Mouse (Mus musculus) MEL (cell line): ENCODE data around the gene Tnfaip3.

ENCODE experiments used
- CTCF ChIP-seq, 3 experiments: IDR thresholded peaks in 2 of 3; conservative IDR thresholded peaks in 1 of 3; 2 replicates each; pipeline ENCODE4 v1.5.1; 2011 to 2012; ENCODE audit warnings: low read length in 3 of 3, low read depth in 2 of 3, mild to moderate bottlenecking in 2 of 3, improper control_type of control experiment in 1 of 3, inconsistent platforms in 1 of 3, mixed read lengths in 1 of 3, moderate library complexity in 1 of 3; ENCODE audit not compliant: control insufficient read depth in 1 of 3, insufficient read depth in 1 of 3, poor library complexity in 1 of 3, severe bottlenecking in 1 of 3
- MAFK ChIP-seq: IDR thresholded peaks from 2 replicates; pipeline ENCODE4 v1.6.1; 2011; ENCODE audit warnings: low read depth, mild to moderate bottlenecking, low read length, improper control_type of control experiment, borderline replicate concordance
- POLR2A ChIP-seq, 2 experiments: IDR thresholded peaks; 2 replicates each; pipeline ENCODE4 v1.6.1; 2011 to 2012; ENCODE audit warnings: low read length in 2 of 2, mild to moderate bottlenecking in 2 of 2, control low read depth in 1 of 2, improper control_type of control experiment in 1 of 2, low read depth in 1 of 2, moderate library complexity in 1 of 2; ENCODE audit not compliant: control insufficient read depth in 1 of 2, insufficient read depth in 1 of 2, poor library complexity in 1 of 2
- SIN3A ChIP-seq: IDR thresholded peaks from 2 replicates; pipeline ENCODE4 v1.6.1; 2012; ENCODE audit warnings: low read length, improper control_type of control experiment, inconsistent platforms
- ZKSCAN1 ChIP-seq: IDR thresholded peaks from 2 replicates; pipeline ENCODE4 v1.6.1; 2012; ENCODE audit warnings: low read depth, mild to moderate bottlenecking, inconsistent platforms, low read length, improper control_type of control experiment, moderate library complexity

- TF ChIP-seq CTCF (IDR thresholded peaks at IDR 0.05 in 2 of 3, conservative IDR thresholded peaks at IDR 0.05 in 1 of 3; ENCODE audit: control insufficient read depth in 1 of 3, insufficient read depth in 1 of 3, low read depth in 2 of 3, low read length in 3 of 3, poor library complexity in 1 of 3, severe bottlenecking in 1 of 3): no peak
- TF ChIP-seq MAFK: no peak
- TF ChIP-seq ZKSCAN1: no peak
- no peak for TF ChIP-seq POLR2A (IDR thresholded peaks at IDR 0.05; ENCODE audit: control insufficient read depth in 1 of 2, insufficient read depth in 1 of 2, low read depth in 1 of 2, low read length in 2 of 2, poor library complexity in 1 of 2)
- no peak for TF ChIP-seq SIN3A
Measured at GRCm38 (mm10) chr10:18959777-18960492, 55.5 kb downstream of the Tnfaip3 start.
